Mouse (Mus musculus) MEL (cell line): ENCODE data around the gene Otog. TPM values are rescaled to one million over a fixed set of nuclear protein-coding genes. Genes with fewer than 3 reads are reported as not detected.

Source experiments
- DNase-seq: peaks from one replicate; pipeline ENCODE4 v3.0.0; 2011; ENCODE audit warnings: low read depth, low spot score
- H3K27ac ChIP-seq: 2 replicates; pipeline ENCODE4 v1.5.1; 2012; ENCODE audit warnings: low read depth, mild to moderate bottlenecking, control low read depth, low read length, moderate library complexity; ENCODE audit not compliant: control insufficient read depth
- H3K27me3 ChIP-seq, 2 experiments: fragments of 150-350 bp in 1 of 2; sonication (generic) in 1 of 2; 2 replicates each; pipeline ENCODE4 v1.6.1; 2012; ENCODE audit warnings: low read length in 2 of 2, mild to moderate bottlenecking in 2 of 2, improper control_type of control experiment in 1 of 2, moderate library complexity in 1 of 2; ENCODE audit not compliant: insufficient read depth in 2 of 2, control insufficient read depth in 1 of 2
- H3K36me3 ChIP-seq, 2 experiments: 2 replicates each; pipeline ENCODE4 v1.6.1; 2012 to 2014; ENCODE audit warnings: low read length in 2 of 2, improper control_type of control experiment in 1 of 2, inconsistent platforms in 1 of 2, mild to moderate bottlenecking in 1 of 2; ENCODE audit not compliant: insufficient read depth in 2 of 2, control insufficient read depth in 1 of 2
- H3K4me1 ChIP-seq, 2 experiments: fragments of 150-350 bp in 1 of 2; sonication (generic) in 1 of 2; 2 replicates each; pipeline ENCODE4 v1.6.1; 2012; ENCODE audit warnings: low read length in 2 of 2, improper control_type of control experiment in 1 of 2, mild to moderate bottlenecking in 1 of 2; ENCODE audit not compliant: insufficient read depth in 2 of 2, control insufficient read depth in 1 of 2
- H3K4me3 ChIP-seq, 2 experiments: fragments of 150-350 bp in 1 of 2; sonication (generic) in 1 of 2; 2 replicates each; pipeline ENCODE4 v1.5.1; 2012; ENCODE audit warnings: low read depth in 2 of 2, low read length in 2 of 2, mild to moderate bottlenecking in 2 of 2, moderate library complexity in 2 of 2, control low read depth in 1 of 2, improper control_type of control experiment in 1 of 2; ENCODE audit not compliant: control insufficient read depth in 1 of 2, insufficient read depth in 1 of 2
- H3K79me2 ChIP-seq: 2 replicates; pipeline ENCODE4 v1.6.1; 2012; ENCODE audit warnings: mild to moderate bottlenecking, low read length, moderate library complexity; ENCODE audit not compliant: control insufficient read depth, poor library complexity, insufficient read depth
- H3K9ac ChIP-seq: 2 replicates; pipeline ENCODE4 v1.6.1; 2012; ENCODE audit warnings: low read depth, mild to moderate bottlenecking, control low read depth, low read length, moderate library complexity; ENCODE audit not compliant: control insufficient read depth, poor library complexity, severe bottlenecking
- H3K9me3 ChIP-seq: fragments of 150-350 bp; sonication (generic); replicated peaks from 2 replicates; pipeline ENCODE4 v1.6.1; 2012; ENCODE audit warnings: mild to moderate bottlenecking, low read length, improper control_type of control experiment, moderate library complexity; ENCODE audit not compliant: insufficient read depth
- CTCF ChIP-seq, 3 experiments: IDR thresholded peaks in 2 of 3; conservative IDR thresholded peaks in 1 of 3; 2 replicates each; pipeline ENCODE4 v1.5.1; 2011 to 2012; ENCODE audit warnings: low read length in 3 of 3, low read depth in 2 of 3, mild to moderate bottlenecking in 2 of 3, improper control_type of control experiment in 1 of 3, inconsistent platforms in 1 of 3, mixed read lengths in 1 of 3, moderate library complexity in 1 of 3; ENCODE audit not compliant: control insufficient read depth in 1 of 3, insufficient read depth in 1 of 3, poor library complexity in 1 of 3, severe bottlenecking in 1 of 3
- E2F4 ChIP-seq: IDR thresholded peaks from 2 replicates; pipeline ENCODE4 v1.6.1; 2011; ENCODE audit warnings: low read depth, low read length, improper control_type of control experiment, borderline replicate concordance
- ELF1 ChIP-seq: IDR thresholded peaks from 2 replicates; pipeline ENCODE4 v1.6.1; 2014; ENCODE audit warnings: low read depth, mild to moderate bottlenecking, inconsistent platforms, low read length, improper control_type of control experiment, moderate library complexity
- EP300 ChIP-seq, 2 experiments: IDR thresholded peaks; 2 replicates each; pipeline ENCODE4 v1.6.1; 2011; ENCODE audit warnings: improper control_type of control experiment in 2 of 2, low read length in 2 of 2, low read depth in 1 of 2, mild to moderate bottlenecking in 1 of 2
- GABPA ChIP-seq: IDR thresholded peaks from 2 replicates; pipeline ENCODE4 v1.6.1; 2012; ENCODE audit warnings: low read depth, mild to moderate bottlenecking, inconsistent platforms, low read length, improper control_type of control experiment, moderate library complexity
- JUND ChIP-seq: IDR thresholded peaks from 2 replicates; pipeline ENCODE4 v1.6.1; 2011; ENCODE audit warnings: low read depth, mild to moderate bottlenecking, improper control_type of control experiment, low read length
- MEF2A ChIP-seq: IDR thresholded peaks from 2 replicates; pipeline ENCODE4 v1.6.1; 2014; ENCODE audit warnings: low read depth, mild to moderate bottlenecking, inconsistent platforms, low read length, improper control_type of control experiment; ENCODE audit not compliant: poor library complexity, insufficient replicate concordance, severe bottlenecking; ENCODE audit errors: extremely low read depth
- MYB ChIP-seq: IDR thresholded peaks from 2 replicates; pipeline ENCODE4 v1.6.1; 2011; ENCODE audit warnings: mild to moderate bottlenecking, low read depth, low read length, improper control_type of control experiment
- NELFE ChIP-seq: IDR thresholded peaks from 2 replicates; pipeline ENCODE4 v1.6.1; 2011; ENCODE audit warnings: low read depth, low read length, improper control_type of control experiment
- POLR2AphosphoS5 ChIP-seq: IDR thresholded peaks from 2 replicates; pipeline ENCODE4 v1.6.1; 2012; ENCODE audit warnings: low read depth, borderline replicate concordance, mild to moderate bottlenecking, inconsistent platforms, low read length, moderate library complexity, mixed read lengths
- RAD21 ChIP-seq: IDR thresholded peaks from 2 replicates; pipeline ENCODE4 v1.6.1; 2011; ENCODE audit warnings: mild to moderate bottlenecking, low read depth, low read length, improper control_type of control experiment
- SIN3A ChIP-seq: IDR thresholded peaks from 2 replicates; pipeline ENCODE4 v1.6.1; 2012; ENCODE audit warnings: low read length, improper control_type of control experiment, inconsistent platforms
- SMC3 ChIP-seq: IDR thresholded peaks from 2 replicates; pipeline ENCODE4 v1.6.1; 2011; ENCODE audit warnings: low read depth, low read length, improper control_type of control experiment
- ZKSCAN1 ChIP-seq: IDR thresholded peaks from 2 replicates; pipeline ENCODE4 v1.6.1; 2012; ENCODE audit warnings: low read depth, mild to moderate bottlenecking, inconsistent platforms, low read length, improper control_type of control experiment, moderate library complexity
- polyA plus RNA-seq, 2 experiments: library from polyadenylated mRNA; stranded (reverse) in 1 of 2; unstranded in 1 of 2; fragments of >175 nt in 1 of 2; fragments of >200 nt in 1 of 2; gene quantifications; 2 replicates each; pipeline versions ENCODE4 v1.2.1 to v1.2.4; 2012; ENCODE audit warnings: low replicate concordance in 2 of 2, low read depth in 1 of 2; ENCODE audit not compliant: insufficient read length in 2 of 2, insufficient read depth in 1 of 2, missing spikeins in 1 of 2
- total RNA-seq: library from RNA; depleted of rRNA; stranded (reverse); fragments of 300-350 nt; gene quantifications from 2 replicates; pipeline ENCODE4 v1.2.3, GENCODE M21; 2012

Otog gene
- total and polyA plus RNA-seq, 3 experiments, result not detected

DNA sequence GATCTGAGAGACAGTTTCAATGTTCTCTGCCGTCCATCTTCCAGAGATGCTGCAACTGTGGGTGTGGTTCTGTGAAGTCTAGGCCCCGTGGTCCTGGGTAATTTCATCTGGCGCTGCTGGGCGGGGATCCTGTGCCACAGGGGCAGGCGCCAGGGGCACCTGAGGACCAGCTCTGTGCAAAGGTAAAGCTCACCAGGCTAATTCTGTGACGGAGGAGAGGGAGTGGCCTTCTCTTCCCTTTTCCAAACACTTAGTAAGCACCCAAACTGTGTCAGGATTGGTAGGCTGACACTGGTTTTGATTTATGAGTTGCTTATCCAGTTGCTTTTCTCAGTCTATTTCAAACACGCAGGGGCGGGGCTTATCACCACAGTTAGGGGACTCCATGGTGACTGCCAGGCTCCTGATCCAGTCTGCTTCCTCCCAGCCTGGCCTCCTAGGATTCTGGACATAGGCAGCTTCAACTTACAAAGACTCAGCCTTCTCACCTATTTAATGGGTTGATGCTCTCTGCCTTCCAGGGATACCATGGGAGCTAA lies 20.1 kb upstream of the Otog start:
- H3K79me2 ChIP-seq, result no peaks in the 10 kb centered on the region
- no peaks in the 10 kb centered on the region for H3K36me3 ChIP-seq
- TF ChIP-seq POLR2AphosphoS5, result no peak
- TF ChIP-seq RAD21, result no peak
- TF ChIP-seq E2F4, result no peak
- H3K27me3 ChIP-seq, result no peaks in the 10 kb centered on the region
- H3K4me1 ChIP-seq, result no peaks in the 10 kb centered on the region
- no peak overlapping the region for H3K4me3 ChIP-seq
- no peak overlapping the region for H3K9ac ChIP-seq
- DNase-seq, result no peak
- no peaks in the 10 kb centered on the region for H3K9me3 ChIP-seq
- no peak overlapping the region for H3K27ac ChIP-seq

DNA sequence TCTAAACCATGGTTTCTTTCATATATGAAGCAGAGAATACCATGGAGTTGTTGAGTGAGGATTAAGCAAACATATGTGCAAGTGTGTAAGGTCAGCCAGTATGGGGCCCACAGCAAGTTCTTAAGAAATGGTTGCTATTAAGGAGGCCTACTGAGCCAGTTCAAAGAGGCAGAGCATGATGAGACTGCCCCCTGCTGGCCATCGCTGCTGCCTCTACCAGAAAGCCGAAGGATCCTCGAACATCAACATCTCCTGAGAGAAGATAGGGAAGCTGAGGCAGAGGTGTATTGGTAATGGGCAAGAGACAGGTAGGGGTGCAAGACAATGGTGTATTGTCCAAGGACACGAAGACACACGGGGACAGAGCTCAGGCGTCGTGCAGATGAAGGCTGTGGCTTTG lies 14.5 kb upstream of the Otog start:
- Histone ChIP-seq H3K4me1 (no peaks in the 10 kb centered on the region), H3K36me3 (no peaks in the 10 kb centered on the region), H3K79me2 (no peaks in the 10 kb centered on the region), H3K27me3 (no peaks in the 10 kb centered on the region), H3K27ac (no peak overlapping the region), H3K4me3 (no peak overlapping the region), H3K9me3 (no peaks in the 10 kb centered on the region), H3K9ac (no peak overlapping the region)
- TF ChIP-seq CTCF (IDR thresholded peaks at IDR 0.05 in 2 of 3, conservative IDR thresholded peaks at IDR 0.05 in 1 of 3; ENCODE audit: control insufficient read depth in 1 of 3, insufficient read depth in 1 of 3, low read depth in 2 of 3, low read length in 3 of 3, poor library complexity in 1 of 3, severe bottlenecking in 1 of 3) (peak; percentile 44 to 71 (median 58)), SMC3 (peak; percentile 44), RAD21 (peak; percentile 33), EP300 (IDR thresholded peaks at IDR 0.05; ENCODE audit: low read depth in 1 of 2, low read length in 2 of 2) (no peak)
- DNase-seq, result peak; percentile 6

DNA sequence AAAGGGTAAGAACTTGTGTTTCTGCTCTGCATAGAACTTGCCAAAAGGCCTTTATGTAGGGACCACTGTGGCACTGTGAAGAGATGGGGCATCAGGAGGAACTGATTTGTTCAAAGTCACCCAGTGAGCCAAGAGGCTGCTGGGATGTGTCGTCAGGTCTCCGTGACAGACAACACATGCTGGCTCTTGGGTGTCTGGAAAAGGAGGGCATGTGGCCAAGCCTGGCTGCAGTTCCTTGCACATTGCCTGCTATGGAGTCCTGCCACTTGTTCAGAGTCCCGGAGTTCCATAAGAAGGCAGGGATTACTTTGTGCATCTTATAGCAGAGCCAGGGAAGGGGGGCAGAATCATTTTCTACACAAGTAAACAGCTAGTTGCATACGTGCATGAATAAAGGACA lies 13.9 kb upstream of the Otog start:
- Histone ChIP-seq H3K9me3 (no peaks in the 10 kb centered on the region), H3K4me1 (no peaks in the 10 kb centered on the region), H3K79me2 (no peaks in the 10 kb centered on the region), H3K4me3 (no peak overlapping the region), H3K27ac (no peak overlapping the region), H3K27me3 (no peaks in the 10 kb centered on the region), H3K36me3 (no peaks in the 10 kb centered on the region), H3K9ac (no peak overlapping the region)
- no peak for TF ChIP-seq MYB
- no peak for TF ChIP-seq NELFE
- TF ChIP-seq MEF2A, result no peak
- no peak for TF ChIP-seq ELF1
- no peak for TF ChIP-seq SIN3A
- TF ChIP-seq GABPA, result no peak
- no peak for TF ChIP-seq ZKSCAN1
- TF ChIP-seq JUND, result no peak
- no peak for DNase-seq
